Comparison of ENCODE assay signal across 8 mouse cellular contexts in the genomic region with DNA sequence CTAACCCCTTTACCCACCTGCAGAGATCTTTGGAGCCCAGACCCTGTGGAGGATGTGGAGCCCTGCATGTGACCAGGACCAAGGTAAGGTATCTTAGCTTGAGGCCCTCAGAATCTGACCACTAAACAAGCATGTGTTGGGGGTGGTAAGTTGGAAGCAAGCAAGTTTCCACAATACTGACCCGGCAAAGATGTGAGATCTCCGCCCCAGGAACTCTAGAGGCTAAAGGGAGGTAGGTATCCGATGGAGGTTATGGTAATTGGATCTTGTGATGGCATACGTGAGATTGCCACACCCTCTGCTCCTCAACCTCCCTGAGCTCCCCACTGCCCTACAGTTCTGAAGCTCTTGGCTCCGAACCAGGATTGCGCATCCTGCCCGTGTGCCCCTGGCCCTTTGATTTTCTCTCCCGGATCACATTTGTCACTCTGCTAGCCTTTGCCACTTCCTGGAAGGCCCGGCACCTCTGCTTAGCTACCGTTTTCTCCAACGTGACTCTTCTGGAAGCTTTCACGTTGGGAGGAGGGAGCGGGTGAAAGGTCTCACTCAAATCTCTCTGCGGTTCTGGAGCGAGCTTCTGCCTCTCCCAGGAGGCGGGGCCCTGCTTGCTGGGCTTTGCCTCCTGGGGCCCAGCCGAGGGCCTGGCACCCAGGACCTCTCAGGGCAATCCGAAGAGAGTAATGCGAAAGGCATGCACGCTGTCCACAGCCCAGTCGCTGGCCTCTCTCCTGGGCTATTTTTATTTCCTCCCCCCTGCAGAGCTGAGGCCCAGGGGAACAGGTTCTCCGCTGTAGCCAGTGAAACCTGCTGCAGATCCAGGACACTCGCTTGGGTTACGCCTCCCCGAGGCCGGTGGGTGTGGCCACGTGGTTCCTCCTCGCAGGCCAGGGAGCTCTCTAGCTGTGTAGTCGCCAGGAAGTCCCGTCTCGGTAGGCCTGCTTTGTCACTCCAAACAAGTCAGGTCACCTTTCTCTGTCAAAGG. TPM values are rescaled to one million over a fixed set of nuclear protein-coding genes. Genes with fewer than 3 reads are reported as not detected.
DNase-seq lines count a peak whose midpoint lies in the region; ATAC-seq lines count a peak whose summit lies in the region.

No protein-coding gene starts in this region.

- H3K4me2 ChIP-seq in embryonic facial prominence, embryonic 13.5 days, result peak overlapping the region; percentile 78

- ATAC-seq in CD4-positive, CD25-positive, alpha-beta regulatory T cell, adult 4 months, result peak; percentile 100
- ATAC-seq in embryonic facial prominence, embryonic 13.5 days (ENCODE audit: insufficient number of reproducible peaks, insufficient read depth, low FRiP score, low TSS enrichment, low read depth), result 0 out of 2 replicates have a peak, but pooled peaks have one; percentile 48

- H3K4me3 ChIP-seq in embryonic facial prominence, embryonic 13.5 days, result peak overlapping the region; percentile 44

- no peaks in the 10 kb centered on the region for H3K36me3 ChIP-seq in embryonic facial prominence, embryonic 13.5 days

- H3K4me1 ChIP-seq in embryonic facial prominence, embryonic 13.5 days, result peaks cover 12% of the 10 kb centered on the region

- H3K9me3 ChIP-seq in embryonic facial prominence, embryonic 13.5 days, result no peaks in the 10 kb centered on the region

- 6% methylated on average over 31 of the region's 31 CpGs for WGBS in embryonic facial prominence, embryonic 13.5 days

- peak overlapping the region; percentile 67 for H3K9ac ChIP-seq in embryonic facial prominence, embryonic 13.5 days

- peak overlapping the region; percentile 18; the same call in 1 of the 2 replicates for H3K27ac ChIP-seq in embryonic facial prominence, embryonic 13.5 days

- DNase-seq in adrenal gland, adult 2 months, result peak; percentile 97
- DNase-seq in heart, adult 9 months (ENCODE audit: low spot score in 2 of 2), result peak; percentile 95
- peak; percentile 97 for DNase-seq in kidney, adult 8-10 months
- DNase-seq in lung, postnatal 10 days, result peak; percentile 93
- DNase-seq in ovary, adult 18-20 months (ENCODE audit: low spot score), result peak; percentile 85
- DNase-seq in thymus, postnatal 36 days, result peak; percentile 75 to 81

- no peaks in the 10 kb centered on the region for H3K27me3 ChIP-seq in embryonic facial prominence, embryonic 13.5 days

RNA-seq across cellular contexts. Expression of gene D5Ertd579e, which starts 17.0 kb away (rescaled TPM):
- 10 to 100 TPM; 32.6 to 34.7 TPM for polyA plus RNA-seq in CD4-positive, CD25-positive, alpha-beta regulatory T cell, adult 4 months (2017; shearing (Covaris generic))
- 10 to 100 TPM; 64.4 to 83.5 TPM for total RNA-seq in adrenal gland, adult 2 months (2021)
- 13.7 and 13.9 TPM in 2 replicates for polyA plus RNA-seq in adrenal gland, adult 2 months (2012; rRNA removed)
- 20.0 and 20.2 TPM in 2 replicates for polyA plus RNA-seq in embryonic facial prominence, embryonic 13.5 days (2015; fragmentation: Nextera tagmentation; extraction: Ambion mirVana)

RNA-seq across cellular contexts. Expression of gene Bloc1s4, which starts 35.6 kb away (rescaled TPM):
- polyA plus RNA-seq in CD4-positive, CD25-positive, alpha-beta regulatory T cell, adult 4 months (2017; shearing (Covaris generic)), result 1 to 10 TPM in 1 of 2 experiments, under 1 TPM in 1; 0.67 to 2.9 TPM
- 10 to 100 TPM; 21.9 to 27.5 TPM for total RNA-seq in adrenal gland, adult 2 months (2021)
- 64.9 and 70.9 TPM in 2 replicates for polyA plus RNA-seq in adrenal gland, adult 2 months (2012; rRNA removed)
- 28.3 and 29.6 TPM in 2 replicates for polyA plus RNA-seq in embryonic facial prominence, embryonic 13.5 days (2015; fragmentation: Nextera tagmentation; extraction: Ambion mirVana)

Comparison
In these comparisons a context has a peak if more than half of its experiments do, and no peak if none do; other contexts are left out.
1. Peak in every context shown above with its lines: DNase-seq, ATAC-seq, H3K4me3 ChIP-seq and H3K27ac ChIP-seq.